Mouse (Mus musculus): Measurements from ENCODE around the gene Hmbs.
"Not testable (repeated sequence)": the region's sequence is repeated elsewhere in the genome, so short reads cannot be mapped to it uniquely, and the experiment has no call there.

The Hmbs gene

GRCm38 (mm10) chr9:44343781-44344421 lies at the start of gene Hmbs:
TSS of gene Hmbs (minus strand) at chr9:44344228.
- peak; percentile 82 to 91 for DNase-seq (ENCODE audit: low spot score in 2 of 2)

- DNase-seq (ENCODE audit: low spot score in 2 of 2) = peak; percentile 50 to 51
Measured at GRCm38 (mm10) chr9:44391466-44391865, 47.4 kb upstream of the Hmbs start.

- DNase-seq (ENCODE audit: low spot score in 2 of 2) = peak in 1 of 2 experiments; percentile 52
Measured at GRCm38 (mm10) chr9:44389273-44389672, 45.2 kb upstream of the Hmbs start.

- DNase-seq (ENCODE audit: low spot score in 2 of 2) = no peak
Measured at GRCm38 (mm10) chr9:44387221-44387620, 43.2 kb upstream of the Hmbs start.

GRCm38 (mm10) chr9:44384596-44384995 lies 40.6 kb upstream of the Hmbs start:
- DNase-seq (ENCODE audit: low spot score in 2 of 2) = no peak

GRCm38 (mm10) chr9:44379862-44380261 lies 35.8 kb upstream of the Hmbs start:
- no peak for DNase-seq (ENCODE audit: low spot score in 2 of 2)

GRCm38 (mm10) chr9:44379054-44379834 lies 35.2 kb upstream of the Hmbs start, which contains the start of gene Hyou1:
TSS of gene Hyou1 (plus strand) at chr9:44379490.
- DNase-seq (ENCODE audit: low spot score in 2 of 2) = peak; percentile 98 to 100

GRCm38 (mm10) chr9:44378153-44378730 lies 34.2 kb upstream of the Hmbs start:
- DNase-seq (ENCODE audit: low spot score in 2 of 2) = no peak

GRCm38 (mm10) chr9:44377335-44377734 lies 33.3 kb upstream of the Hmbs start:
- not testable (repeated sequence) for DNase-seq (ENCODE audit: low spot score in 2 of 2)

- no peak for DNase-seq (ENCODE audit: low spot score in 2 of 2)
Measured at GRCm38 (mm10) chr9:44376141-44376540, 32.1 kb upstream of the Hmbs start.

GRCm38 (mm10) chr9:44373386-44373785 lies 29.4 kb upstream of the Hmbs start:
- no peak for DNase-seq (ENCODE audit: low spot score in 2 of 2)

GRCm38 (mm10) chr9:44364480-44364879 lies 20.5 kb upstream of the Hmbs start:
- DNase-seq (ENCODE audit: low spot score in 2 of 2) = no peak

- DNase-seq (ENCODE audit: low spot score in 2 of 2) = not testable (repeated sequence)
Measured at GRCm38 (mm10) chr9:44361931-44362330, 17.9 kb upstream of the Hmbs start.

GRCm38 (mm10) chr9:44361190-44361917 lies 17.3 kb upstream of the Hmbs start, which contains the start of gene Vps11:
TSS of gene Vps11 (minus strand) at chr9:44361670.
- peak; percentile 93 to 94 for DNase-seq (ENCODE audit: low spot score in 2 of 2)

GRCm38 (mm10) chr9:44357207-44357606 lies 13.2 kb upstream of the Hmbs start:
- no peak for DNase-seq (ENCODE audit: low spot score in 2 of 2)

- no peak for DNase-seq (ENCODE audit: low spot score in 2 of 2)
Measured at GRCm38 (mm10) chr9:44353142-44353541, 9.1 kb upstream of the Hmbs start.

GRCm38 (mm10) chr9:44352337-44352736 lies 8.3 kb upstream of the Hmbs start:
- DNase-seq (ENCODE audit: low spot score in 2 of 2) = no peak

GRCm38 (mm10) chr9:44351396-44351795 lies 7.4 kb upstream of the Hmbs start:
- DNase-seq (ENCODE audit: low spot score in 2 of 2) = no peak

- DNase-seq (ENCODE audit: low spot score in 2 of 2) = no peak
Measured at GRCm38 (mm10) chr9:44348546-44348945, 4.5 kb upstream of the Hmbs start.

GRCm38 (mm10) chr9:44347621-44348020 lies 3.6 kb upstream of the Hmbs start:
- no peak for DNase-seq (ENCODE audit: low spot score in 2 of 2)

- DNase-seq (ENCODE audit: low spot score in 2 of 2) = no peak
Measured at GRCm38 (mm10) chr9:44347166-44347565, 3.1 kb upstream of the Hmbs start.

Data from frontal cortex, postnatal 36 days (tissue).